Mouse (Mus musculus) limb, embryonic 14.5 days (tissue): ENCODE results near the gene Fgf14. TPM values are rescaled to one million over a fixed set of nuclear protein-coding genes. Genes with fewer than 3 reads are reported as not detected.
A peak's percentile ranks its signal among the peaks of the same experiment; 100 is the strongest.

Source experiments
- ATAC-seq: fragments of 200-750 bp; cut with Nextera tagmentation; 2 replicates; pipeline ENCODE4 v1.8.0; 2017; ENCODE audit warnings: low read depth, moderate number of reproducible peaks, moderate TSS enrichment; ENCODE audit not compliant: low FRiP score
- DNase-seq: peaks from one replicate; pipeline ENCODE4 v3.0.0-alpha.2; 2015; ENCODE audit warnings: low spot score
- H3K27ac ChIP-seq: fragments of 300-500 bp; sonication (generic); replicated peaks from 2 replicates; pipeline ENCODE4 v1.5.1; 2014; ENCODE audit warnings: low read depth, mild to moderate bottlenecking, low read length, moderate library complexity, mixed read lengths
- H3K27me3 ChIP-seq: fragments of 300-500 bp; sonication (generic); 2 replicates; pipeline ENCODE4 v1.6.1; 2014; ENCODE audit warnings: low read length, mixed read lengths; ENCODE audit not compliant: control insufficient read depth, insufficient read depth
- H3K36me3 ChIP-seq: fragments of 300-500 bp; sonication (generic); 2 replicates; pipeline ENCODE4 v1.6.1; 2014; ENCODE audit warnings: mild to moderate bottlenecking, low read length, moderate library complexity, mixed read lengths; ENCODE audit not compliant: control insufficient read depth, insufficient read depth
- H3K4me1 ChIP-seq: fragments of 300-500 bp; sonication (generic); 2 replicates; pipeline ENCODE4 v1.6.1; 2014; ENCODE audit warnings: antibody characterized with exemption, low read length, mixed read lengths; ENCODE audit not compliant: control insufficient read depth, insufficient read depth
- H3K4me2 ChIP-seq: fragments of 300-500 bp; sonication (generic); replicated peaks from 2 replicates; pipeline ENCODE4 v1.6.1; 2014; ENCODE audit warnings: low read depth, mild to moderate bottlenecking, low read length, moderate library complexity; ENCODE audit not compliant: severe bottlenecking
- H3K4me3 ChIP-seq: fragments of 300-500 bp; sonication (generic); replicated peaks from 2 replicates; pipeline ENCODE4 v1.5.1; 2014; ENCODE audit warnings: low read length
- H3K9ac ChIP-seq: fragments of 300-500 bp; sonication (generic); 2 replicates; pipeline ENCODE4 v1.6.1; 2014; ENCODE audit warnings: mild to moderate bottlenecking, low read depth, low read length, moderate library complexity; ENCODE audit not compliant: severe bottlenecking
- H3K9me3 ChIP-seq: fragments of 300-500 bp; sonication (generic); 2 replicates; pipeline ENCODE4 v1.6.1; 2016; ENCODE audit warnings: low read length; ENCODE audit not compliant: control insufficient read depth
- POLR2A ChIP-seq: fragments of 200-500 bp; IDR thresholded peaks from 2 replicates; pipeline ENCODE4 v1.8.0; 2012; ENCODE audit warnings: inconsistent platforms, mild to moderate bottlenecking, moderate library complexity, borderline replicate concordance; ENCODE audit not compliant: insufficient read depth, insufficient read length; ENCODE audit errors: extremely low read depth
- WGBS: fragments of 180-500 bp; shearing (Covaris S2); extraction: QIAGEN DNeasy Blood & Tissue Kit; methylation state at CpG from one replicate; pipeline ENCODE4 v1.1.7; 2014; 5-methylcytosine and 5-hydroxymethylcytosine counted together
- polyA plus RNA-seq, 2 experiments: library from polyadenylated mRNA; depleted of rRNA in 1 of 2; stranded (reverse) in 1 of 2; unstranded in 1 of 2; fragments of >200 nt; fragmentation: Nextera tagmentation in 1 of 2; extraction: Ambion mirVana in 1 of 2; gene quantifications; 2 replicates each; pipeline versions ENCODE4 v1.2.1 to v1.2.3; 2012 to 2014

Gene Fgf14
- polyA plus RNA-seq, 2 experiments, result 0.18 to 0.73 TPM

DNA sequence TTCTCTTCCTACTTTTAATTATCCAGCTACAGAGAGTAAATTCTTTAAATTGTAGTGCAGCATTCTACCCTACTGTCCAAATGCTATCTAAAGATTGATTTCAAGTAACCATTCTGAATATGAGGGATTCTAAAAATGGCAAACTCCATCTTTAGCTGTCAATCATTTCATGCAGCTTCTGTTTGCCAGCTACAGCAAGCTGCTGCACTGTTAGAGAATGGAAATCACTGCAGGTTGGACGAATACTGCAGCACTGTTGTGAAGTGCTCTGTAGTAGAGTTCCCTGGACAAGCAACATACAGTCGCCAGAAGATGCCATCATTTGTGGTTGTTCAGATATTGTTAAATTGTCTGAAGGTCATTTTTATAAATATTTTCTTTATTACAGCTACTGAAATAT lies 453.5 kb downstream of the Fgf14 start:
- WGBS, result 65% methylated on average over 2 of the region's 2 CpGs
- H3K9ac ChIP-seq, result no peak overlapping the region
- no peak for DNase-seq
- H3K27me3 ChIP-seq, result no peaks in the 10 kb centered on the region
- H3K36me3 ChIP-seq, result no peaks in the 10 kb centered on the region
- no peak for TF ChIP-seq POLR2A
- H3K27ac ChIP-seq, result no peak overlapping the region
- no peak overlapping the region for H3K4me2 ChIP-seq
- H3K4me1 ChIP-seq, result no peaks in the 10 kb centered on the region
- no peaks in the 10 kb centered on the region for H3K9me3 ChIP-seq
- ATAC-seq, result no peak
- no peak overlapping the region for H3K4me3 ChIP-seq

DNA sequence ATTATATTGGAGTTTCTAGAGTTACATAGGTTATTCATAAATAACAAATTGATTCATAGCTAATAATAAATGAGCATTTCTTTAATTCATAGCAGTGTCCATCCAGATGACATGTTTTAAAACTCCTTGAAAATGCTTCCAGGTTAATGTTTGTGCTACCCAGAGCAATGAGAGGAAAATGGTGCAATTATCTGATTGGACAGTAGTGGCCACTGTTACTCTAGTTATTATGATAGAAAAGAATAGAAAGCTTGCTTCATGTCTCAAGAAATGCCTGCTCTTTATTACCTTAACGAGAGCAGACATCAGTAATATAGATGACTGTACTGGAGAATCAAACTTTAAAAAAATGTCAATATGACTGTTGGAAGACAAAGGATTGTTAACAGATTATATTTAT lies 454.5 kb downstream of the Fgf14 start:
- 32% methylated on average over 1 of the region's 1 CpGs for WGBS
- no peak overlapping the region for H3K4me3 ChIP-seq
- H3K27ac ChIP-seq, result no peak overlapping the region
- H3K27me3 ChIP-seq, result no peaks in the 10 kb centered on the region
- no peak overlapping the region for H3K4me2 ChIP-seq
- DNase-seq, result no peak
- no peak for TF ChIP-seq POLR2A
- no peak for ATAC-seq
- H3K4me1 ChIP-seq, result no peaks in the 10 kb centered on the region
- H3K9ac ChIP-seq, result no peak overlapping the region
- H3K36me3 ChIP-seq, result no peaks in the 10 kb centered on the region
- no peaks in the 10 kb centered on the region for H3K9me3 ChIP-seq

GRCm38 (mm10) chr14:124220979-124221378 lies 455.9 kb downstream of the Fgf14 start:
- Histone ChIP-seq H3K9ac (no peak overlapping the region), H3K4me1 (no peaks in the 10 kb centered on the region), H3K4me2 (no peak overlapping the region), H3K9me3 (no peaks in the 10 kb centered on the region), H3K36me3 (no peaks in the 10 kb centered on the region), H3K27me3 (no peaks in the 10 kb centered on the region), H3K4me3 (no peak overlapping the region), H3K27ac (no peak overlapping the region)
- no peak for ATAC-seq
- 50% methylated on average over 2 of the region's 2 CpGs for WGBS
- no peak for TF ChIP-seq POLR2A
- DNase-seq, result no peak

GRCm38 (mm10) chr14:124195806-124196205 lies 481.1 kb downstream of the Fgf14 start:
- WGBS, result 18% methylated on average over 7 of the region's 7 CpGs
- no peak for DNase-seq

DNA sequence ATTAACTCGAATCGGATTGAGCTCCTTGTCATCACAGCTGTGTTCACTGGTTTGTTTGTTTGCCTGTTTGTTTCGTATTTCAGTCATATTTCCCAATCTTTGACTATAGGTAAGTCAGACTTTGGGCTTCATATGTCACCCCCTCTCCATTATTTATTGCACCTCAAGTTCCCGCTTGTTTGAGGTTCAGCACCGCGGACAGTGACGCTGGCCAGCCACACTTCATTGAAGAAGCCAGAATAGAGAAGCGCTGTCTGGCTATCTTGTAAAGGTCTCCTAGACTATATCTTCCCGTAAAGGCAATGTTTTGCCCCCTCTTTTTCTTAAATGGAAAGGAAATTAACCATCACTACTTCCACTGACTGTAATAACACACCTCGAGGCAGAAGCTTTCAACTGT lies 481.6 kb downstream of the Fgf14 start:
- H3K27me3 ChIP-seq, result peaks cover 22% of the 10 kb centered on the region; the same call in 1 of the 2 replicates
- no peak overlapping the region for H3K27ac ChIP-seq
- no peaks in the 10 kb centered on the region for H3K4me1 ChIP-seq
- no peak overlapping the region for H3K4me3 ChIP-seq
- H3K9ac ChIP-seq, result no peak overlapping the region
- no peak for TF ChIP-seq POLR2A
- no peak for ATAC-seq
- no peak overlapping the region for H3K4me2 ChIP-seq
- 31% methylated on average over 10 of the region's 10 CpGs for WGBS
- DNase-seq, result peak; percentile 22
- H3K9me3 ChIP-seq, result no peaks in the 10 kb centered on the region
- no peaks in the 10 kb centered on the region for H3K36me3 ChIP-seq

More at GRCm38 (mm10) chr14:124195806-124196205, 481.1 kb downstream of the Fgf14 start:
- Histone ChIP-seq H3K27ac (no peak overlapping the region), H3K4me3 (no peak overlapping the region), H3K4me1 (no peaks in the 10 kb centered on the region), H3K36me3 (no peaks in the 10 kb centered on the region), H3K4me2 (no peak overlapping the region), H3K27me3 (peaks cover 22% of the 10 kb centered on the region; the same call in 1 of the 2 replicates), H3K9ac (no peak overlapping the region), H3K9me3 (no peaks in the 10 kb centered on the region)
- TF ChIP-seq POLR2A, result no peak
- ATAC-seq, result no peak

DNA sequence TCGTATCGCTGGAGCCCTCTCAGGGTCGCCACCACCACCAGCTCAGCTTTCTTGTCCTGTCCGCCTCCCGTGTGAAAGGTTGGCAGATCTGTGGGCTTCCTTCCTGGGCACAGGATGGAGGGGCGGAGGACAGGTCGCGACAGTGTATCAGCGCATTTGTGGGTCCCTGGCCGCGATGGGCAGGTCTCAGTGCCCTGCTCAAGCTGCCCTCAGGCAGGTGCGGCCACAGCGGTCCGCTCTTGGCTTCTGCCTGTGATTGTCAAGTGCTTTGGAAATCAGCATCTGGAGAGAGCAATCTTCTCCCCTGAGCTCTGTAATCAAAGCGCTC lies 484.1 kb downstream of the Fgf14 start:
- DNase-seq (no peak), ATAC-seq (no peak)
- no peak overlapping the region for H3K9ac ChIP-seq
- WGBS, result 7% methylated on average over 6 of the region's 15 CpGs
- H3K27ac ChIP-seq, result no peak overlapping the region
- no peaks in the 10 kb centered on the region for H3K9me3 ChIP-seq
- peaks cover 22% of the 10 kb centered on the region; the same call in 1 of the 2 replicates for H3K27me3 ChIP-seq
- H3K36me3 ChIP-seq, result no peaks in the 10 kb centered on the region
- no peak overlapping the region for H3K4me2 ChIP-seq
- H3K4me1 ChIP-seq, result no peaks in the 10 kb centered on the region
- no peak for TF ChIP-seq POLR2A
- H3K4me3 ChIP-seq, result no peak overlapping the region
